Mouse (Mus musculus) neutrophil, adult 59 days (primary cell): ENCODE results near the gene Msh4. TPM values are rescaled to one million over a fixed set of nuclear protein-coding genes. Genes with fewer than 3 reads are reported as not detected.

Experiments used
- total RNA-seq, 2 experiments: library from RNA; stranded (reverse); gene quantifications; 1 replicate in 1 of 2; 2 replicates in 1 of 2; pipeline ENCODE4 v1.2.4; 2023

Msh4 gene
- under 1 TPM; 0.24 to 0.40 TPM for total RNA-seq

DNA sequence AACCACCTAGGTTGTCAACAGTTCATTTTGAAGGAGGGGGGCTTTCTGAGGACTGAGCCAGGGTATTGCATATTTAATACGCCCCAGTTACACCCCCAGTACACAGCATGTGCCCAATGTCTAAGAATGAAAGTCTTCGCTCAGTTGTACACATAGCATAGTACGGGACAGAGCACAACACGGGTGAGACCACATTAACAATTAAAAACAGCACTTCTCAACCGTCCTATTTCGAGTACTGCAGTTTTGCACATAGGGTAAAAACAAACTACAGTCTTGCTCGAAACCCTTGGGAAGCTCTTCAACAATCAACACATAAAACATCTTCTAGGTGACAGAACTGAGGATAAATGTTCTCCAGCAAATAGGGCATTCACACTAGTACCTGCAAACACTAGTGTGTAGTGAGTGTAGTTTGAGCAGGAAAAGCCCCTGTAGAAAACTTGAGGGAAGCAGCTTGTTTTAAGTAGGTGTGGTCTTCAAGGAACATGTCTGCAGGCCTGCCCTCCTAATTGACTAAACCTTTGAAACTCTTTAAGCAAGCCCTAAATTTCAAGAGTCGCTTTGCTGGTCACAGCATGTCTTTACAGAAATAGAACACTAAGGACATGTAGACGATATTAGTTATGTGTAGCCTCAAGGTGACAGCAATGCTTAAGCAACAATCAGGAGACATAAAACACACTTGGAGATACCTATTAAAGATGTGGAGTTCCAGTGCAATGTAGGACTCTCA, at the start of gene Msh4:
Gene Msh4 (minus strand): TSS at position 3 of the 736 bp plus-strand sequence.

DNA sequence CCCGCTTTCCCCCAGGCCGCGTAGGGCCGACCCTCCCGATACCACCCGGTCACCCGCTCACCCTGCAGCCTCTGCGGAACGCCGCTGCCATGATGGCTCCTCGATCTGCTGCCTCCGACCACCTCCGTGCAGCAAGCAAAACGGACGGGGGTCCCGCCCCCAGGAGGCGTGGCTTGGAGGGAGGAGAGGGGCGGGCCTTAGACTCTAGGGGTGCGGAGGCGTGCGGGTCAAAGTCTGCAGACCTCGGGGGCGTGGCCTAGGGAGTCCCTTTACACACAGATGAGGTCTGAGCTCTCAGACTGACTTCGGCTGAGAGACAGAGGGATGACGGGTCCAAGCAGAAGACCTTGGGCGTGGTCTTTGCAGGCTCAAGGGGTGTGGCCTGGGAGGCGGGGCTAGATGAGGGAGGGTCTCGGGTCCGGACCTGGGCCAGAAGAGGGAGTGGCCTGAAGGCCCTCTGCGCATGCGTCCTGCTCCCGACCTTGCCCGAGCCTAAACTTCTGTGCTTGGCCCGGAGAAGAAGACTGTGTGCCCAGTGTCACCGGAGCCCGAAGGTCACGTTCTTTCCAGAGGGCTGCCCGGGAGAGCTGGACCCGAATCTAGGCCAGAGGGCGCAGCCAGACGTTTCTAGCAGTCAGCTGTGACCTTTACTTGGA, 38.5 kb upstream of the Msh4 start, which contains the start of gene Acadm:
Gene Acadm (minus strand): TSS at position 298 of the 656 bp plus-strand sequence.

DNA sequence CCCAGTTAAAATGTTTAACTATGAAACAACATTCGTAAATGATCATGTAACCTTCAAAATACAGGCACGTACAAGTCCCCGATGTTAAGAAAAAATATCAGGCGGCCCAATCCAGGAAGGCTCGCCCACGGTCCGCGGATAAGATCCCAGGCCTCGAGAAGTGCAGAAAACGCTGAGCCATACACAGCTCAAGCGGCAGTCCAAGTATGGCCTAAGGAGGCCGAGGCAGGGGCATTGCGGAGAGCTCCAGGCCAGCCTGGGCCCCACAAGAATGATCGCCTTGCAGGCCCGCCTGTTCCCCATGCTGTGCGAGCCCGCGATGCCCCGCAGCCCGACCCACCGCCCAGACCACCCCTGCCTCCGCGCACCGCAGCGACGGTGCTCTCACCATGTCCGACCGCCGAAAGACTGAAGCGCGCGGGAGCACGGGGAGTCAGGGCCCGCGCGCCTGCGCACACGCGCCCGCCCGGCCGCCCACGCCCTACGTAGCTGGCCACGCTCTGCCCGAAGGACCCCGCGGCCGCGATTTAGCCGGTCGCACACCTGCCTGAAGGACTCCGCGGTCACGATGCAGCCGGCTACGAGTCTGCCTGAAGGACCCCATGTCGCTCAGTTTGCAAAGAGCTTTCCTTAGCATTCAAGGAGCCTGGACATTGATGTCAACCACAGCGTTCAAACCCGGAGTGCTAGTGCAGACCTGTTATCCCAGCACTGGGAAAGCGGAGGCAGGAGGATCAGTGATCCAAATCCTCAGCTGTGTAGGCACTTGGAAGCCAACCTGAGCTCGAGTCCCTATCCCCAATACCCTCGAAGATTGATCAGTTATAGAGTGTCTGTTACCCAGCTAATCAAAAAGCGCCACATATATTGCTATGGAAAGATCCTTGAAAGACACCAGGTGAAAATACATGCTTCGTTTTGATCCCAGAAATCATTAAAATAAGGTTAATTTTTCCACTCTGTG, 6.9 kb upstream of the Msh4 start, which contains the start of gene Rabggtb:
Gene Rabggtb (minus strand): TSS at position 464 of the 964 bp plus-strand sequence.

DNA sequence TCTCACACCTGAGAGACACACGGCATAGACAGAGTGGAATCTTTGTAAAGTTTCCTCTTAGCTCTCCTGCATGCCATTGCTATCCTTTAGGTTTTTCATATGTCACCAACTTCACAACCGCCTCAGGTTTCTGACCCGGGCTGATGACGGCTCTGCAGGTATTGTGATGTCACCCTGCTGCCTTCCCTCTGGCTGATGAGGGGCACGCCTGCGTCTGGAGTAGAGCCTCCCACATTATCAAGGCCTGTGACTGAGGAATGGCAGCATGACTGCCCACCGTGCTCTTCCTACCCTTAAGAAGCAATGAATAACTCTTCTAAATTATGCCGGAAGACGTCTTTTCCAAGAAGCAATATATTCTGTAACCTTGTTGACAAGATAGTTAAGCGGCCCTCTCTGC, 61.9 kb downstream of the Msh4 start, which contains the start of gene Asb17:
Gene Asb17 (plus strand): TSS at position 180 of the 400 bp plus-strand sequence.

Other genes starting within 250 kb of the Msh4 start
- gene St6galnac3, start 181.0 kb downstream of the Msh4 start, total RNA-seq = 1 to 10 TPM in 1 of 2 experiments, under 1 TPM in 1; 0.77 to 2.9 TPM
- under 1 TPM in 1 of 2 experiments, not detected in 1; 0.40 TPM for gene Asb17, start 61.9 kb downstream of the Msh4 start, total RNA-seq
- gene Rabggtb, start 6.9 kb upstream of the Msh4 start, total RNA-seq = 10 to 100 TPM; 25.1 to 27.2 TPM
- 10 to 100 TPM; 36.3 to 37.7 TPM for gene Acadm, start 38.5 kb upstream of the Msh4 start, total RNA-seq
- gene Slc44a5, start 67.3 kb upstream of the Msh4 start, total RNA-seq = not detected